Mouse (Mus musculus) layer of hippocampus, adult 2 months (tissue): ENCODE results near the gene Gm17359. TPM values are rescaled to one million over a fixed set of nuclear protein-coding genes. Genes with fewer than 3 reads are reported as not detected.

Experiments used
- DNase-seq, 2 experiments: peaks; one replicate each; pipeline ENCODE4 v3.0.0; 2022; ENCODE audit warnings: low spot score in 2 of 2
- H3K27ac ChIP-seq: fragments of 200-600 bp; 2 replicates; pipeline ENCODE4 v1.8.1; 2022
- H3K4me3 ChIP-seq: fragments of 200-600 bp; 2 replicates; pipeline ENCODE4 v1.8.1; 2022; ENCODE audit warnings: mild to moderate bottlenecking
- CTCF ChIP-seq: fragments of 200-600 bp; conservative IDR thresholded peaks from 2 replicates; pipeline ENCODE4 v1.8.1; 2022; ENCODE audit warnings: antibody characterized with exemption, mild to moderate bottlenecking, moderate library complexity
- total RNA-seq, 2 experiments: library from RNA; stranded (reverse); gene quantifications; 2 replicates each; pipeline ENCODE4 v1.2.3; 2021

Gm17359 gene
- total RNA-seq, 2 experiments from 2014 or later = not detected

- no peak for TF ChIP-seq CTCF
- Histone ChIP-seq H3K27ac (no peak overlapping the region), H3K4me3 (no peak overlapping the region)
- no peak for DNase-seq
Measured at GRCm38 (mm10) chr3:79409927-79410628, 73.6 kb downstream of the Gm17359 start.

GRCm38 (mm10) chr3:79410629-79410995 is 74.2 kb downstream of the Gm17359 start:
- Histone ChIP-seq H3K4me3 (no peak overlapping the region), H3K27ac (no peak overlapping the region)
- TF ChIP-seq CTCF = no peak
- no peak for DNase-seq

GRCm38 (mm10) chr3:79411666-79412065 is 75.2 kb downstream of the Gm17359 start:
- Histone ChIP-seq H3K27ac (no peak overlapping the region), H3K4me3 (no peak overlapping the region)
- DNase-seq = no peak
- TF ChIP-seq CTCF = no peak

DNA sequence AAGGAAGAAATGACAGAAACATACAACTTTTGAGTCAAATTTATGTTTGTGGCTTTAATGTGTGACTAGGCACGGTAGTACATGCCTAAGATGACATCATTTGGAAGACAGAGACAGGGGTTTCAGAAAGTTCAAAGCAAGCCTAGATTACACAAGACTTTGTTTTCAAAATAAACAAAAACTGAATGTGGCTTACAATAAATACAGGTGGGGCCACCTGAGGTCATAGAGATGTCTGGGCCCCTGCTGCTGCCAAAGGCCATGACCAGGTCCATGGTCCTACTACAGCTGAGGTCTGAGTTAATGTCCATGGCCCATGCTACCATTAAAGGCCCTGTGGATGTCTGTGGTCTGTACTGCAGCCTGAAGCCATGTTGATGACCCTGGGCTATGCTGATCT is 77.0 kb downstream of the Gm17359 start:
- no peak for DNase-seq
- no peak overlapping the region for H3K27ac ChIP-seq
- no peak overlapping the region for H3K4me3 ChIP-seq
- TF ChIP-seq CTCF = no peak

DNA sequence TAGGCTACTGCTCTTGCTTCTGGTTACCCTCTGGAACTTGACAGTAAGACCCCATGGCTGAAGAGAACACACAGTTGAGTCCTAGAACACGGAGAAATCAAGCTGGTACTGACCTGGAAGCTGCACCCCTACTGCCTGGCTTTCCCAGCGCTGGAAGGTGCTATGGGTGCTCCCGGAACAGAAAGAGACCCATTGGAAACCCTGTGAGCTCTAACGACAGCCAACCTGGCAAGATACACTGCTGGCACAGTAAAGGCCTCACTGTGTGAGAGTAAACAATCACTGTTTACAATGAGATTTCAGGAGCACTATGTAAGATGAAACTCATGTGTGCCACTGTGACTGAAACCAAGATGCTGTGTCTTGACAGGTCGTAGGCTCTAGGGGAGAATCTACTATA is 78.6 kb downstream of the Gm17359 start:
- TF ChIP-seq CTCF = no peak
- no peak for DNase-seq
- Histone ChIP-seq H3K27ac (no peak overlapping the region), H3K4me3 (no peak overlapping the region)

- no peak for DNase-seq
- Histone ChIP-seq H3K27ac (no peak overlapping the region), H3K4me3 (no peak overlapping the region)
- TF ChIP-seq CTCF = no peak
Measured at GRCm38 (mm10) chr3:79415929-79416328, 79.5 kb downstream of the Gm17359 start.

- H3K27ac ChIP-seq = no peak overlapping the region
- DNase-seq = no peak
- TF ChIP-seq CTCF = no peak
- no peak overlapping the region for H3K4me3 ChIP-seq
Measured at GRCm38 (mm10) chr3:79416944-79417680, 80.7 kb downstream of the Gm17359 start.

DNA sequence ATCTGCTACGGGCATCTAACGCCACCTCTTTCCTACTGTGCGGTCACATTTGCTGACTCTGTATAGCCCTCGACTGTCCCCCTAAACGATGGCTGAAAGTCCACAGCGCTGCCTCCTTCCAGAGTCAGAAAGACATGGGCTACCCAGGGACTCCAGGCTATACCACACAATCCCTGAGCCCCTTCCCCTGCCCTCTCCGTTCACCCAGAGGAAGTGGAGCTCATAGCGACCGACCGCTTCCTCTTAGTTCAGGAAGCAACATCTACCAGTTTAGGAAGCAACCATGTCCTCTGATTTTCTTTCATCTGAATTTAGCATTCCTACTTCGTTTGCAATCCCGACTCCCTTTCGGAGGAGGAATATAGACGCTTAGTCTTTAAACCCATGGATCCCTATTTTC is 82.5 kb downstream of the Gm17359 start:
- no peak for DNase-seq
- no peak for TF ChIP-seq CTCF
- H3K4me3 ChIP-seq = peak overlapping the region; percentile 8; the same call in 1 of the 2 replicates
- peak overlapping the region; percentile 11; the same call in 1 of the 2 replicates for H3K27ac ChIP-seq

- peak in 1 of 2 experiments; percentile 14 for DNase-seq
- no peak overlapping the region for H3K27ac ChIP-seq
- H3K4me3 ChIP-seq = no peak overlapping the region
Measured at GRCm38 (mm10) chr3:79425441-79425840, 89.0 kb downstream of the Gm17359 start.

DNA sequence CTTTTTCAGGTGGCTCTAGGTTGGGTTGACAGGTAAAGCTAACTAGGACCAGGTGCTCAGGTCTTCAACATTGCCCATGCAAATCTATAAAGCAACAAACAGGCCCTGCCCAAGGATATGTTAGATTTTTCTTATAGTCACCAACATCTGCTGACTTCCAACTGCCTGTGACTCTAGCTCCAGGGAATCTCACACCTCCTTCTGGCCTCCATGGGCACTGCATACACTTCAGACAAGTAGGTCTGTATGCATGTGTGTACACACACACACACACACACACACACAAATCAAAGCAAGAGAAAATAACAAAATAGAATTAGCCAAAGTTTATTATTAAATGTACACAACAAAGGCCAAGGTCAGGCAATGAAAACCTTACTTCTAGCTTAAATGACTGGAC is 97.1 kb downstream of the Gm17359 start:
- no peak overlapping the region for H3K27ac ChIP-seq
- no peak for DNase-seq
- peak; percentile 64 for TF ChIP-seq CTCF
- H3K4me3 ChIP-seq = no peak overlapping the region

More at GRCm38 (mm10) chr3:79425441-79425840, 89.0 kb downstream of the Gm17359 start:
- TF ChIP-seq CTCF = no peak

DNA sequence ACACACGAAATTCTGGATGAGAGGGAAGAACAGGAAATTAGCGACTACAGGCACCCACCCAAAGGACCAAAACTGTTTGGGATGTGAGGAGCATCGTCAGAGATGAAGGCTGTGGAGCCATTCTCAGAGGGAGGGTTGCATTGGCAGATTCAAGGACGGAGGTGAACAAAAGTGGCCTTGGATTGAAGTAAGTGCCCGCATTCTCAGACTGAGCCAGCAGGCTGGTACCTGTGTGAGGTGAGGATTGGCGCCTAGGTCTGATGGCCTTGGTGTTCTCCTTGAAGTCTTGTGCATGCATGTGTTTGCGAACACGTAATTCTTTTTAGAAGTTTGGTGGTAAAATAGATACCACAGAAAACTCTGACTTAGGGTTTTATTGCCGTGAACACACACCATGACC is 98.0 kb downstream of the Gm17359 start:
- no peak overlapping the region for H3K27ac ChIP-seq
- DNase-seq = no peak
- no peak for TF ChIP-seq CTCF
- H3K4me3 ChIP-seq = no peak overlapping the region

- no peak for DNase-seq
- Histone ChIP-seq H3K27ac (peak overlapping the region; percentile 86; the same call in 1 of the 2 replicates), H3K4me3 (no peak overlapping the region)
- TF ChIP-seq CTCF = no peak
Measured at GRCm38 (mm10) chr3:79434985-79435384, 98.5 kb downstream of the Gm17359 start.

GRCm38 (mm10) chr3:79436186-79436585 is 99.7 kb downstream of the Gm17359 start:
- DNase-seq = peak; percentile 65 to 92
- Histone ChIP-seq H3K27ac (peak overlapping the region; percentile 86), H3K4me3 (no peak overlapping the region)
- no peak for TF ChIP-seq CTCF

DNA sequence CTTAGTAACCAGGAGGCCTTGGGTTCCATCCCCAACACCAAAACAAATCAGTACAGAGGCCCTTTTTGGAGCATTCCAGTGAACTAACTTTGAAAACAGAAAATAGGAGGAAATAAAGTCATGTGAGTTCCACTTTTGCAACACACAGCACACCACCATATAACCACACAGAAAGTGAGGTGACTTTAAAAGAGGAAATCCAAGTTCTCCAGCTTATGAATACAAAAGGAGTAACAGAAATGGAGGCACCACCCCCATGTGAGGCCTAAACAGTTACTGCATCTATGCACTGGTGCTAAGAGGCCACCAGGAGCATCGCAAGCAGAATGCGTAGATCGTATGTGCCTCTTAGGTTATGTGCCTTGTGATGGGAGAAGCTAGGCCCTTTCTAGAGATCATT is 101.8 kb downstream of the Gm17359 start:
- no peak for DNase-seq
- Histone ChIP-seq H3K4me3 (no peak overlapping the region), H3K27ac (no peak overlapping the region)
- TF ChIP-seq CTCF = no peak
